Mouse (Mus musculus) limb, embryonic 15.5 days (tissue): ENCODE measurements at regions not wholly inside any gene's neighbourhood (a gene's known extent, or its start where the extent isn't known, plus 50 kb on each side); places are given as distances from the start of the nearest gene placed in this dataset.
A peak's percentile ranks its signal among the peaks of the same experiment; 100 is the strongest.
"Not testable (repeated sequence)": the region's sequence is repeated elsewhere in the genome, so short reads cannot be mapped to it uniquely, and the experiment has no call there.

Experiments
- ATAC-seq: fragments of 200-750 bp; cut with Nextera tagmentation; 2 replicates; pipeline ENCODE4 v1.8.0; 2017; ENCODE audit warnings: low read depth, moderate TSS enrichment; ENCODE audit not compliant: insufficient number of reproducible peaks, low FRiP score, low TSS enrichment
- H3K27ac ChIP-seq: fragments of 300-500 bp; sonication (generic); 2 replicates; pipeline ENCODE4 v1.5.1; 2015; ENCODE audit warnings: moderate library complexity, mild to moderate bottlenecking, inconsistent platforms
- H3K27me3 ChIP-seq: fragments of 300-500 bp; sonication (generic); 2 replicates; pipeline ENCODE4 v1.6.1; 2015; ENCODE audit warnings: inconsistent platforms
- H3K36me3 ChIP-seq: fragments of 300-500 bp; sonication (generic); 2 replicates; pipeline ENCODE4 v1.6.1; 2015; ENCODE audit warnings: inconsistent platforms
- H3K4me1 ChIP-seq: fragments of 300-500 bp; sonication (generic); 2 replicates; pipeline ENCODE4 v1.6.1; 2015; ENCODE audit warnings: inconsistent platforms
- H3K4me2 ChIP-seq: fragments of 300-500 bp; sonication (generic); 2 replicates; pipeline ENCODE4 v1.6.1; 2015; ENCODE audit warnings: mild to moderate bottlenecking, inconsistent platforms
- H3K4me3 ChIP-seq: fragments of 300-500 bp; sonication (generic); 2 replicates; pipeline ENCODE4 v1.5.1; 2015; ENCODE audit warnings: mild to moderate bottlenecking, inconsistent platforms
- H3K9ac ChIP-seq: fragments of 300-500 bp; sonication (generic); 2 replicates; pipeline ENCODE4 v1.6.1; 2015; ENCODE audit warnings: inconsistent platforms
- H3K9me3 ChIP-seq: fragments of 300-500 bp; sonication (generic); 2 replicates; pipeline ENCODE4 v1.6.1; 2016; ENCODE audit warnings: inconsistent platforms
- WGBS: fragments of 180-500 bp; shearing (Covaris S2); methylation state at CpG from one replicate; pipeline ENCODE4 v1.1.7; 2015; 5-methylcytosine and 5-hydroxymethylcytosine counted together

DNA sequence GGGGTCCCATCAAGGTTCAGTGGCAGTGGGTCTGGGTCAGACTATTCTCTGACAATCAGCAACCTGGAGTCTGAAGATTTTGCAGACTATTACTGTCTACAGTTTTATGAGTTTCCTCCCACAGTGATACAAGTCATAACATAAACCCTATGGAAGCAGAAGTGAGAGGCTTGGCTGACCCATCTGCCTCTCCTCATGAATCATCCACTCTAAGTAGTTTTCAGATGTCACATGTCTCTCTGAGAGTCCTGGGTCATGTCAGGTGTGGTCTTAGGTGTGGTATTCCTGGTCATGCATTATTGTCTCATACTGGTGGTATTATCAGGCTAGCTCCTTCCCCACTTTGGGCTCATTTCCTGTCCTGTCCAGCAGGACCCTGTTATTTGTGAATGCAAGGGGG lies 255.8 kb upstream of the Tacstd2 start:
- H3K36me3 ChIP-seq, result no peaks in the 10 kb centered on the region
- H3K9me3 ChIP-seq, result no peaks in the 10 kb centered on the region
- H3K27ac ChIP-seq, result no peak overlapping the region

GRCm38 (mm10) chr6:67790742-67791141 lies 255.1 kb upstream of the Tacstd2 start:
- no peak overlapping the region for H3K4me2 ChIP-seq
- WGBS, result 82% methylated on average over 1 of the region's 1 CpGs
- H3K9me3 ChIP-seq, result no peaks in the 10 kb centered on the region
- H3K4me3 ChIP-seq, result no peak overlapping the region
- H3K36me3 ChIP-seq, result no peaks in the 10 kb centered on the region
- H3K27me3 ChIP-seq, result no peaks in the 10 kb centered on the region
- H3K27ac ChIP-seq, result no peak overlapping the region
- H3K4me1 ChIP-seq, result no peaks in the 10 kb centered on the region
- no peak for ATAC-seq
- no peak overlapping the region for H3K9ac ChIP-seq

More for the DNA sequence above, 255.8 kb upstream of the Tacstd2 start:
- Histone ChIP-seq H3K9ac (no peak overlapping the region), H3K4me1 (no peaks in the 10 kb centered on the region), H3K4me3 (no peak overlapping the region), H3K27me3 (no peaks in the 10 kb centered on the region), H3K4me2 (no peak overlapping the region)
- ATAC-seq, result no peak

DNA sequence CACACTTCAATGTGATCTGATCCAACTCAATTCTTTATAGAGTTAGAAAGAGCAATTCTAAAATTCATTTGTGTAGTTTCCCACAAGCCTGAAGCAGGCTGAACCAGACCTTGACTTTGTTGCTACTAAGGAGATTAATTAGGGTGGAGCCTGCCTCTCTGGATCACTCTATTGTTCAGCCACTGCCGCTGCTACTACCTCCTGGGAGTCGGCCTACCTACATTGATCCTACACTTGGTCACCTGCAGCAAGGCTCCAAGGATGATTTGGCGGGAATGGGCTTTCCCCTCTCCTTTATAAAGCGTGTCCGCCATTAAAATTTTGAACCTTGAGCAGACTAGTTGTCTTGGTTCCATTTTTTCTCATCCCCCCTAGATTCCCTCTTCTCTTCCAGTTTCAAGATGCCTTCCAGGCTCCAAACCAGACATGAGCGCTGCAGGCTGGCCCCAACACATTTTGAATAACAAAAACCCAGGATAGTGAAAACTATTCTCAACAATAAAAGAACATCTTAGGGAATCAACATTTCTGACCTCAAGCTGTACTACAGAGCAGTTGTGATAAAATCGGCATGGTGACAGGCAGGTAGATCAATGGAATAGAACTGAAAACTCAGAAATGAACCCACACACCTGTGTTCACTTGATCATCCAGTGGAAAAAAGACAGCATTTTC lies 251.6 kb upstream of the Tacstd2 start:
- no peak for ATAC-seq
- 72% methylated on average over 7 of the region's 7 CpGs for WGBS
- no peak overlapping the region for H3K4me2 ChIP-seq
- H3K4me3 ChIP-seq, result no peak overlapping the region
- H3K27ac ChIP-seq, result no peak overlapping the region
- H3K4me1 ChIP-seq, result no peaks in the 10 kb centered on the region
- no peaks in the 10 kb centered on the region for H3K9me3 ChIP-seq
- H3K9ac ChIP-seq, result no peak overlapping the region
- no peaks in the 10 kb centered on the region for H3K27me3 ChIP-seq
- H3K36me3 ChIP-seq, result no peaks in the 10 kb centered on the region

GRCm38 (mm10) chr6:67778883-67779282 lies 243.3 kb upstream of the Tacstd2 start:
- WGBS, result 79% methylated on average over 4 of the region's 4 CpGs
- ATAC-seq, result no peak

DNA sequence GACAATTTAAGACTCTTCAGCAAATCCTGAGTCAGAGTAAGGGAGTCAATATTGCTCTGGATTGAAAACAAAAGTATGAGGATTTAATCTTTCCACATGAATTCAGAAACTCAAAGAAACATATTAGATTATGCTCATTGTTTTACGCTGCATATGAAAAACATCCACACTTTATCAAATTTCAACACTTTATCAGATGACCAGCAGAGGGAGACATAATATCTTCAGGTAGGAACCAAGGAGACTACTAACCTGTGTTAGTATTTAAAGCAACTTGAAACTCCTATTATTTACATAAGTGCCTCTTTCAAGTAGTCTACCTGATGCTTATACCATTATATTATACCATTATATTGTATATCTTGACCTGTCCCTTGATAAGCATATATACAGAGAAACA lies 218.5 kb upstream of the Tacstd2 start:
- not testable (repeated sequence) for ATAC-seq

More at GRCm38 (mm10) chr6:67778883-67779282, 243.3 kb upstream of the Tacstd2 start:
- Histone ChIP-seq H3K4me3 (no peak overlapping the region), H3K9ac (no peak overlapping the region), H3K36me3 (no peaks in the 10 kb centered on the region), H3K27ac (no peak overlapping the region), H3K9me3 (no peaks in the 10 kb centered on the region), H3K4me2 (no peak overlapping the region), H3K27me3 (no peaks in the 10 kb centered on the region), H3K4me1 (no peaks in the 10 kb centered on the region)

GRCm38 (mm10) chr6:67725611-67726010 lies 190.0 kb upstream of the Tacstd2 start:
- WGBS, result 47% methylated on average over 1 of the region's 1 CpGs
- Histone ChIP-seq H3K9ac (no peak overlapping the region), H3K4me2 (no peak overlapping the region), H3K4me1 (no peaks in the 10 kb centered on the region), H3K36me3 (no peaks in the 10 kb centered on the region), H3K27me3 (no peaks in the 10 kb centered on the region), H3K27ac (no peak overlapping the region), H3K4me3 (no peak overlapping the region), H3K9me3 (no peaks in the 10 kb centered on the region)
- ATAC-seq, result no peak

More for the DNA sequence above, 218.5 kb upstream of the Tacstd2 start:
- not testable (repeated sequence) for H3K9me3 ChIP-seq, H3K27me3 ChIP-seq, H3K4me1 ChIP-seq, H3K27ac ChIP-seq, H3K9ac ChIP-seq, H3K36me3 ChIP-seq, H3K4me2 ChIP-seq, H3K4me3 ChIP-seq
- 89% methylated on average over 1 of the region's 1 CpGs for WGBS

GRCm38 (mm10) chr6:67698952-67699351 lies 163.4 kb upstream of the Tacstd2 start:
- not testable (repeated sequence) for H3K27ac ChIP-seq, H3K36me3 ChIP-seq, H3K9me3 ChIP-seq, H3K4me3 ChIP-seq, ATAC-seq, H3K4me2 ChIP-seq, H3K27me3 ChIP-seq, H3K4me1 ChIP-seq, H3K9ac ChIP-seq
- WGBS, result 15% methylated on average over 6 of the region's 7 CpGs

DNA sequence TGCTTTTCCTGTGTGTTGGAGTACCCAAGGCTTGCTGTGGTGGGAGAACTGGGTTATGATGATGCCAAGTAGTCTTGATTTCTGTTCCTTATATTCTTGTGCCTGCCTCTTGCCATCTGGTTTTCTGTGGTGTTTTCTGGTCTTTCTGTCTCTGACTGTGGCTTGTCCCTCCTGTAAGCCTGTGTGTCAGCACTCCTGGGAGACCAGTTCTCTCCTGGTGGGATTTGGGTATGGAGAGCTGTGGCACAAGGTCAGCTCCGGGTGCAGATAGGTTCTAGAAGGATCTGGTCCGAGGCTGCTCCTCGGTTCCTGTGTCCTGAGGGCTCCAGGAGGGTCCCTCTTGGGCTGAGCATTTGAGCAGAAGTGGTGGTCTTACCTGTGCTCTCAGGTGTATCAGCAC lies 155.4 kb upstream of the Tacstd2 start:
- not testable (repeated sequence) for H3K9me3 ChIP-seq, H3K27me3 ChIP-seq, H3K9ac ChIP-seq, ATAC-seq, H3K4me3 ChIP-seq, H3K36me3 ChIP-seq, H3K4me1 ChIP-seq, H3K4me2 ChIP-seq, H3K27ac ChIP-seq
- WGBS, result 52% methylated on average over 3 of the region's 3 CpGs

GRCm38 (mm10) chr6:67683105-67683504 lies 147.5 kb upstream of the Tacstd2 start:
- not testable (repeated sequence) for H3K4me3 ChIP-seq, H3K27me3 ChIP-seq, H3K9me3 ChIP-seq, ATAC-seq, H3K27ac ChIP-seq, H3K4me2 ChIP-seq, H3K4me1 ChIP-seq, H3K36me3 ChIP-seq, H3K9ac ChIP-seq
- WGBS, result 61% methylated on average over 3 of the region's 3 CpGs

DNA sequence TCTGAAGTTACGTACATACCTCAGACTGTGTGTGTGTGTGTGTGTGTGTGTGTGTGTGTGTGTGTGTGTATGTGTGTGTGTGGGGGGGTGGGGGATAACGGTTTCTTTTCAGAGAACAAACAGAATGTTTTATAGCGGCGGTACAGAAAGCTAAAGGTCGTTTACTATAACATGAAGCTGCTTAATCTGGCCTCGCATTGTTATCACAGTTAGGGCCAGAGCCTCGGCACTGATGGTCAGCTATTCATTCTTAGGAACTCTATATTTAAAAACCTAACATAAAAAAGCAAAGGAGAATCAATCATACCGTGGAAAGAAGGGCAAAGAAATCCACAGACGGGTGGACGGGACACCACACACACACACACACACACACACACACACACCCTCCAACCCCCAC lies 146.0 kb upstream of the Tacstd2 start:
- H3K4me2 ChIP-seq, H3K27ac ChIP-seq, ATAC-seq, H3K27me3 ChIP-seq, H3K9me3 ChIP-seq, H3K9ac ChIP-seq, H3K36me3 ChIP-seq, H3K4me1 ChIP-seq, H3K4me3 ChIP-seq: not testable (repeated sequence)
- WGBS, result 58% methylated on average over 10 of the region's 10 CpGs

DNA sequence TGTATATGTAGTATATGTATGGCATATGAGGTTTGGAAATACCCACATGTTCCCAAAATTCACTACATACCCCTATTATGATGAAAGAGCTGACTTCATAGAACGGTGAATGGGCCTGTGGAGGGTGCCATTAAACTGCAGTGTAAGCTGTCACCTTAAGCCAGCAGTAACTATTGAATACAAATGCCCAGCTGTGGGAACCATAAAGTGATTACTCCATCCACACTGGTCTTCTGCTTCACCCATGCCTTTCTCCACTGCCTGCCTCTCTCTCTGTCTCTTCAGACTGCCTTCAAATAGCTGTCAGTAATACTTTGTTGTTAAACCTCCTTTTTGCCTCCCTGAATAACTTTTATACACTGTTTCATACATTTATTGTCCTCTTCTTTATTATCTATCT lies 143.5 kb upstream of the Tacstd2 start:
- H3K4me3 ChIP-seq, H3K4me2 ChIP-seq, H3K27me3 ChIP-seq, H3K9me3 ChIP-seq, H3K4me1 ChIP-seq, H3K9ac ChIP-seq, H3K36me3 ChIP-seq, H3K27ac ChIP-seq: not testable (repeated sequence)
- 27% methylated on average over 1 of the region's 1 CpGs for WGBS
- peak; percentile 32; the same call in 1 of the 2 replicates for ATAC-seq

DNA sequence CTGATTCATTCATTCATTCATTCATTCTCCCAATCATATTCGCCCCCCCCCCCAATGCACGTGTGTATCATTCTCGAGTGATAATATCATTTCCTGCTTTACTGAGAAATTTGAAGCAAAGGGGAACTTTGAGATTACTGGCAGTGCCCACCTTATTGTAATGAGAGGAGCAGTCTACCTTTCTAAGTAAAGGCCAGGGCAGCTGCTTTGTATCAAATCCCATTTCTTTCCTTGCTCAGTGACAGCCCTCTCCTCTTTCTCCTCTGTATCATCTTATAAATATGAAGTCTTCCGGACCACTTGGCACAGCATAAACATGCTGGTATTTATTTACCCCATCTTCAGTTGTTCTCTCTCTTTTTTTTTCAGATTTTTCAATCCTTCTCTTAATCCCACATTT lies 139.1 kb upstream of the Tacstd2 start:
- not testable (repeated sequence) for H3K9me3 ChIP-seq, H3K27me3 ChIP-seq, H3K4me2 ChIP-seq, H3K4me3 ChIP-seq, H3K36me3 ChIP-seq, H3K4me1 ChIP-seq, H3K27ac ChIP-seq, ATAC-seq, H3K9ac ChIP-seq
- 86% methylated on average over 4 of the region's 4 CpGs for WGBS

DNA sequence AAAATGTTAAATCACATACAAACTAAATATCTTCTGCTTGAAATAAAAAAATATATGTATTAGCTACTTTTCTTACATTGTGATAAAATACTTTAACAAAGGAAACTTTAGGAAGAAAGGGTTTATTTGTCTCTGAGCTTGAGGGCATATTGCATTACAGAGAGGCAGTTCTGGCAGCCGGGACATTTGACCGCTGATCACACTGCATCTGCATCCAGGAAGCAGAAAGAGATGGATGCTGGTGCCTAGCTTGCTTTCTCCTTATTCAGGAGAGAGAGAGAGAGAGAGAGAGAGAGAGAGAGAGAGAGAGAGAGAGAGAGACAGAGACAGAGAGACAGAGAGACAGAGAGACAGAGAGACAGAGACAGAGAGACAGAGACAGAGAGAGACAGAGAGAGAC lies 137.7 kb upstream of the Tacstd2 start:
- not testable (repeated sequence) for H3K27ac ChIP-seq, H3K27me3 ChIP-seq, H3K4me3 ChIP-seq, H3K36me3 ChIP-seq, H3K4me1 ChIP-seq, H3K9me3 ChIP-seq, H3K9ac ChIP-seq, H3K4me2 ChIP-seq
- 0 out of 2 replicates have a peak, but pooled peaks have one; percentile 58 for ATAC-seq
- 70% methylated on average over 2 of the region's 2 CpGs for WGBS
